Mouse (Mus musculus) lung, postnatal 0 days (tissue): ENCODE data around the gene Bloc1s5. TPM values are rescaled to one million over a fixed set of nuclear protein-coding genes. Genes with fewer than 3 reads are reported as not detected.

ENCODE experiments used
- ATAC-seq: fragments of 200-750 bp; cut with Nextera tagmentation; 2 replicates; pipeline ENCODE4 v1.8.0; 2017; ENCODE audit warnings: moderate library complexity
- DNase-seq: peaks from one replicate; pipeline ENCODE4 v3.0.0-alpha.2; 2016; ENCODE audit warnings: low spot score
- H3K27ac ChIP-seq: fragments of 300-500 bp; sonication (generic); 2 replicates; pipeline ENCODE4 v1.5.1; 2014; ENCODE audit warnings: antibody characterized with exemption, mild to moderate bottlenecking, low read length, mixed read lengths
- H3K27me3 ChIP-seq: fragments of 300-500 bp; sonication (generic); replicated peaks from 2 replicates; pipeline ENCODE4 v1.6.1; 2014; ENCODE audit warnings: low read length, mixed read lengths; ENCODE audit not compliant: insufficient read depth
- H3K36me3 ChIP-seq: fragments of 300-500 bp; sonication (generic); 2 replicates; pipeline ENCODE4 v1.6.1; 2014; ENCODE audit warnings: low read length, mixed read lengths; ENCODE audit not compliant: insufficient read depth
- H3K4me1 ChIP-seq: fragments of 300-500 bp; sonication (generic); 2 replicates; pipeline ENCODE4 v1.6.1; 2014; ENCODE audit warnings: antibody characterized with exemption, low read depth, low read length, mixed read lengths; ENCODE audit not compliant: insufficient read depth
- H3K4me2 ChIP-seq: fragments of 300-500 bp; sonication (generic); replicated peaks from 2 replicates; pipeline ENCODE4 v1.6.1; 2014; ENCODE audit warnings: low read depth, mild to moderate bottlenecking, low read length, moderate library complexity, mixed read lengths
- H3K4me3 ChIP-seq: fragments of 300-500 bp; sonication (generic); 2 replicates; pipeline ENCODE4 v1.5.1; 2014; ENCODE audit warnings: low read depth, low read length
- H3K9ac ChIP-seq: fragments of 300-500 bp; sonication (generic); replicated peaks from 2 replicates; pipeline ENCODE4 v1.6.1; 2014; ENCODE audit warnings: low read depth, mild to moderate bottlenecking
- H3K9me3 ChIP-seq: fragments of 300-500 bp; sonication (generic); 2 replicates; pipeline ENCODE4 v1.6.1; 2016; ENCODE audit warnings: low read length, mixed read lengths
- CTCF ChIP-seq: IDR thresholded peaks from 2 replicates; pipeline ENCODE4 v1.5.1; 2016; ENCODE audit warnings: antibody characterized with exemption, mild to moderate bottlenecking
- EP300 ChIP-seq: IDR thresholded peaks from 2 replicates; pipeline ENCODE4 v1.6.1; 2016; ENCODE audit warnings: antibody characterized with exemption, mild to moderate bottlenecking, control low read depth
- WGBS: fragments of 180-500 bp; shearing (Covaris S2); extraction: QIAGEN DNeasy Blood & Tissue Kit; methylation state at CpG from one replicate; pipeline ENCODE4 v1.1.7; 2014; 5-methylcytosine and 5-hydroxymethylcytosine counted together
- polyA plus RNA-seq: library from polyadenylated mRNA; unstranded; fragments of >200 nt; fragmentation: Nextera tagmentation; extraction: Ambion mirVana; gene quantifications from 2 replicates; pipeline ENCODE4 v1.2.1, GENCODE M21; 2015

The Bloc1s5 gene
- polyA plus RNA-seq, 1 experiment from 2014 or later: 13.6 TPM

GRCm38 (mm10) chr13:38544769-38545445 is 90.0 kb downstream of the Bloc1s5 start:
- H3K4me1 ChIP-seq: peaks cover 4% of the 10 kb centered on the region; the same call in 1 of the 2 replicates
- peak; percentile 41 for DNase-seq
- TF ChIP-seq EP300 (0 out of 2 replicates have a peak, but pooled peaks have one; percentile 11), CTCF (no peak)
- H3K36me3 ChIP-seq: no peaks in the 10 kb centered on the region
- peak overlapping the region; percentile 63 for H3K27ac ChIP-seq
- H3K27me3 ChIP-seq: no peaks in the 10 kb centered on the region
- no peaks in the 10 kb centered on the region for H3K9me3 ChIP-seq
- no peak overlapping the region for H3K9ac ChIP-seq
- no peak overlapping the region for H3K4me3 ChIP-seq
- WGBS: 66% methylated on average over 8 of the region's 8 CpGs
- H3K4me2 ChIP-seq: no peak overlapping the region
- ATAC-seq: peak; percentile 73

DNA sequence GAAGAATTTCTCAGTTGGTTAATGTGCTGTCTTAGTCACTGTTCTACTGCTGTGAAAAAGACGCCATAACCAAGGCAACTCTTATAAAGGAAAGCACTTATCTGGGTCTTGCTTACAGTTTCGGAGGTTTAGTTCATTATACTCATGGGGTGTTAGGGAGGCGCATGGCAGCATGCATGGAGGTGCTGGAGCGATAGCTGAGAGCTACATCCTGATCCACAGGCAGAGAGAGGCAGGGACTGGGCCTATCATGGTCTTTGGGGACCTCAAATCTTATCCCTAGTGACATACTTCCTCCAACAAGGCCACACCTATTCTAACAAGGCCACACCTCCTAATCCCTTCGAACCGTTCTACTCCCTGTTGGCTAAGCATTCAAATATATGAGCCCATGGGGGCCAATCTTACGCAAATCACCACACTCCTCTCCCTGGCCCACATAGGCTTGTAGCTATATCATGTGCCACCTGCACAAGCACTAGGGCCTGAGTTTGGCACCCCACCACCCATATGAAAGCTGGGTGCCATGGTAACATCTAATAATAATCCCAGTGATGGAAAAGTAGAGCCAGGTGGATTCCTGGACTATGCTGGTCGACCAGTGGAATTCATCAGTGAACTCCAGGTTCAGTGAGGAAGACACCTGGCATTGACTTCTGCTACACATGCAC is 91.3 kb downstream of the Bloc1s5 start:
- Histone ChIP-seq H3K36me3 (no peaks in the 10 kb centered on the region), H3K4me1 (peaks cover 4% of the 10 kb centered on the region; the same call in 1 of the 2 replicates), H3K4me3 (no peak overlapping the region), H3K27me3 (no peaks in the 10 kb centered on the region), H3K9me3 (no peaks in the 10 kb centered on the region), H3K27ac (no peak overlapping the region), H3K4me2 (no peak overlapping the region), H3K9ac (no peak overlapping the region)
- ATAC-seq (no peak), DNase-seq (no peak)
- 87% methylated on average over 8 of the region's 8 CpGs for WGBS
- TF ChIP-seq CTCF: no peak
- TF ChIP-seq EP300: no peak

Other genes starting within 250 kb of the Bloc1s5 start
- 145 and 151 TPM in 2 replicates for gene Txndc5, start 106.3 kb downstream of the Bloc1s5 start, polyA plus RNA-seq
- 14.0 and 16.1 TPM in 2 replicates for gene Eef1e1, start 23.9 kb upstream of the Bloc1s5 start, polyA plus RNA-seq